Mouse (Mus musculus): ENCODE data around the gene Clrn2. TPM values are rescaled to one million over a fixed set of nuclear protein-coding genes. Genes with fewer than 3 reads are reported as not detected.

Clrn2 gene
- not detected for polyA plus RNA-seq (2014; fragmentation: Illumina TruSeq; extraction: RNeasy Lipid Tissue Mini Kit (QIAGEN cat#74804); ENCODE audit: low read depth, low replicate concordance)

DNA sequence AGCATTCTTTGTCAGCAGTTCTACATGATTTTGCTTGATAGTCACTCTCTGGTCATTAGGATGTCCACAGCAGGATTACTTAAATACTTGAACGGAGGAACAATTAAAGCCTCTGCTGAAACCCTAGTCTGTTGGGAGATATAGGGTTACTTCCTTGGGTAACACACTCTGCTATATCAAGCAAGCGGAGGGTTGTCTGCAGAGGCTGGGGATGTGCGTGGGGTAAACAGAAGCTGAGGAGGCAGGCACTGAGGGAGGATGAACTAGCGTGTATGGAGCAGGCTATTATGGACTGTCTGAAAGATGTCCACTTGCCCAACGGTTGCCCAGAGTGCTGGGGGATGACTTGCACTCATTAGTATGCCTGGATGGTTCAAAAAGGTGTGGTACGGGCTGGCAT is at the start of gene Clrn2:
TSS of gene Clrn2 (plus strand) at position 301 of the 400 bp plus-strand sequence.

DNA sequence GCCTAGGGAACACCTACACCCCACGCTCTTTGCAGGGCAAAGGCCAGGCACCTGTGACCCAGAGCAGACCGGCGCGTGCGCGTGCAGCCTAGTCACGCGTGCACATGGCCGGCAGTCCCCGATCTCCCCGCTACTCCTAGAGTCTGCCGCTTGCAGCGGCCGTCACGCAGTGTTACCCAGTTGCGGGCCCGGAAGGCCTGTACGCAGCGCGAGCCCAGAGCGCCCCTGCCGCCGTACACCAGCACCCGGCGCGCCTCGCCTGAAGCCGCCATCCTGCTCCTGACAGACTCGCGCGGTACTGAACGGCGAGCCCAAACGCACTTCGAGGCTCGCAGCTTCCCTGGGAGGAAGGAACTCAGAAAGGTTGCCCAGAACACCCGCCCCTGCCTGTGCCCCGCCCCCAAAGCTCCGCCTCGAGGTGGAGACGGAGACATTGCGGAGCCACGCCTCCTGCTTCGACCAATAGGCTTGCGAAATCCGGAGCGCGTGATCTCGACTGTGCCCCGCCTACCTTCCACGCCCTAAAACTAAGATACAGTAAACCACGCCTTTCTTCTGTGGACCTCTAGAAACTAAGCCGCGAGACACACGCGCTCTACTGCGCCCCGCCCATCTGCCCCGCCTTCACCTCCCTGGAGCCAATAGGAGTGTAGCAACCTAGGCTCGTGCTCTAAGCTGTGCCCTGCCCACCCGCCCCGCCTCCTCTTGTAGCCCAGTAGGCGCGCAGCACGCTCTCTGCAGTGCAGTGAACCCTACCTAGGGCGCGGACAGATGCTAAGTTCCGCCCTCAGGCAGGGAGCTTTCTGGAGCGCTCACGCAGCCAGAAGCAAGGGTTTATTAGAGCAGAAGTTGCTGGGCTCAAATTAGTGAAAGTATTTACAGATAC is 3.5 kb upstream of the Clrn2 start, which contains the start of gene Qdpr:
TSS of gene Qdpr (minus strand) at position 406 of the 886 bp plus-strand sequence.

DNA sequence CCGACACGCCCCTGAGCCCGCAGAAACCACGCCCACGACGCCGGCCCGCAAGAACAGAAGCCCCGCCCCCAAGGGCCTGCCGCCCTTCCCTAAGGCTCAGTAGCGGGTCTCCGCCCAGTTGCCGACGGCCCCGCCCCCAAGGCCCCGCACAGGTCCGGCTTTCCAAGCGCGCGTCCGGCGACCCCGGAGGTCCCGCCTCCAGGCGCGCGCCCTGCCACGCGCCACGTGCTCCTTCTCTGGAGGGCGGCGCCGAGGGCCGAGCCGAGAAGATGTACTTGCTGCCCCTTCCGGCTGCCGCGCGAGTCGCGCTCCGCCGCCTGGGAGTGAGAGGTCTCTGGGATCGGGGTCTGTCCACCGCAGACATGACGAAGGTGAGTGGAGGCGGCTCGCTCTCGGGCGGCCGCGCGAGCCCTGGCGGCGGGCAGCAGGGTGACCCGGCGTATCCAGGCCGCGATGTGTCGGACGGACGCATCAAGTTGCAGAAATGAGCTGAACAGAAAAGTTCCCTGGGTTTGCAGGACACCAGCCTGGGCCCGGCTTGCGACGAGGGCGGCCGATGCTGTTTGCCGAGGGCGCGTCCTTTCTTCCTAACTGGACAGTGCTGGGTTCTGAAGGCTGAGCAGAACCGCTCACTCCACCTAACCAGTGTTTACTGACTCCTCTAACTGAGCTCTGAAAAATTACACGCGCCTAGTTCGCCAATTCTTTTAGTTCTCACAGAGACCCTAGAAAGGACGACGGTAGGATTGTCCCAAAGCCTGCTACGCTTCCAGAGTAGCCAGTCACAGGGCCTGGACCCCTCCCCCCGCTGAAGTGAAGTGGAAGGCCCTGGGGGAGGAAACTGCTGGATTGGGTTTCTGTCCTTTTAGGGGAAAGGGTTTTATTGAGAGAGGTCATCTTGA is 39.9 kb downstream of the Clrn2 start, which contains the start of gene Lap3:
TSS of gene Lap3 (plus strand) at position 184 of the 902 bp plus-strand sequence.

Other genes starting within 250 kb of the Clrn2 start
- gene Qdpr, start 3.5 kb upstream of the Clrn2 start, polyA plus RNA-seq (2014; fragmentation: Illumina TruSeq; extraction: RNeasy Lipid Tissue Mini Kit (QIAGEN cat#74804); ENCODE audit: low read depth, low replicate concordance) = 96.3 TPM
- 62.3 TPM for gene Lap3, start 39.6 kb downstream of the Clrn2 start, polyA plus RNA-seq (2014; fragmentation: Illumina TruSeq; extraction: RNeasy Lipid Tissue Mini Kit (QIAGEN cat#74804); ENCODE audit: low read depth, low replicate concordance)
- 76.9 TPM for gene Med28, start 66.5 kb downstream of the Clrn2 start, polyA plus RNA-seq (2014; fragmentation: Illumina TruSeq; extraction: RNeasy Lipid Tissue Mini Kit (QIAGEN cat#74804); ENCODE audit: low read depth, low replicate concordance)
- gene Fam184b, start 185.9 kb downstream of the Clrn2 start, polyA plus RNA-seq (2014; fragmentation: Illumina TruSeq; extraction: RNeasy Lipid Tissue Mini Kit (QIAGEN cat#74804); ENCODE audit: low read depth, low replicate concordance) = not detected
- gene Ncapg, start 216.2 kb downstream of the Clrn2 start, polyA plus RNA-seq (2014; fragmentation: Illumina TruSeq; extraction: RNeasy Lipid Tissue Mini Kit (QIAGEN cat#74804); ENCODE audit: low read depth, low replicate concordance) = not detected